Mouse (Mus musculus): ENCODE results near the gene Hoxa7. TPM values are rescaled to one million over a fixed set of nuclear protein-coding genes. Genes with fewer than 3 reads are reported as not detected.

The Hoxa7 gene
- polyA plus RNA-seq, 1 experiment = 1.4 TPM

DNA sequence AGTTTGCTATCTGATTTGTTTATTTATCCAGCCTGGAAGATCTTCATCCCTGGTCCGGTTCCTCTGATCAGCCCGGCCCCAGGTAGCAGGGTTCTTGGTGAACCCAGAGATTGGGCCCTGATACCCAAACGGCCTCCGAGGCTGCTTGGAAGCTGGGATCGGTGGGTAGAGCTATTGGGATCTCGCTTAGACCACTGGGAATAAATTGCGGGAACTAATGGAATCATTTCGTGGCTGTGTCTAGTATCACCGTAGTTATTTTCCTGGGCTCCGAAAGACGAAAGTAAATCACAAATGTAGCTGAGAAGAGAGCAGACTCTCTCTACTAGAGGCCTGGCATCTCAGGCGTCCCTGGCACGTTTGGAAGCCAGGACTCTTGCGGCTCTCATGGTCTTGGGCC is 16.4 kb downstream of the Hoxa7 start:
- Histone ChIP-seq H3K27me3 (ENCODE audit: control insufficient read depth, insufficient read depth, low read length, poor library complexity, severe bottlenecking) (peaks cover 39% of the 10 kb centered on the region), H3K4me3 (ENCODE audit: low read depth, low read length) (no peak overlapping the region), H3K4me1 (ENCODE audit: control insufficient read depth, insufficient read depth, low read length) (no peaks in the 10 kb centered on the region), H3K9ac (ENCODE audit: low read depth, poor library complexity, severe bottlenecking) (0 out of 2 replicates have a peak overlapping the region, but pooled peaks have one; percentile 4), H3K36me3 (ENCODE audit: control insufficient read depth, insufficient read depth, low read length, poor library complexity, severe bottlenecking) (no peaks in the 10 kb centered on the region), H3K9me3 (replicated peaks; ENCODE audit: control insufficient read depth, insufficient read depth, low read length, poor library complexity, severe bottlenecking) (no peaks in the 10 kb centered on the region), H3K27ac (ENCODE audit: insufficient read depth, low read length) (no peak overlapping the region)
- TF ChIP-seq CTCF (IDR thresholded peaks at IDR 0.05; ENCODE audit: low read depth, low read length) (no peak), POLR2A (IDR thresholded peaks at IDR 0.05; ENCODE audit: insufficient read depth, low read length) (no peak), EP300 (IDR thresholded peaks at IDR 0.05; ENCODE audit: insufficient read depth, low read depth, low read length) (no peak)

DNA sequence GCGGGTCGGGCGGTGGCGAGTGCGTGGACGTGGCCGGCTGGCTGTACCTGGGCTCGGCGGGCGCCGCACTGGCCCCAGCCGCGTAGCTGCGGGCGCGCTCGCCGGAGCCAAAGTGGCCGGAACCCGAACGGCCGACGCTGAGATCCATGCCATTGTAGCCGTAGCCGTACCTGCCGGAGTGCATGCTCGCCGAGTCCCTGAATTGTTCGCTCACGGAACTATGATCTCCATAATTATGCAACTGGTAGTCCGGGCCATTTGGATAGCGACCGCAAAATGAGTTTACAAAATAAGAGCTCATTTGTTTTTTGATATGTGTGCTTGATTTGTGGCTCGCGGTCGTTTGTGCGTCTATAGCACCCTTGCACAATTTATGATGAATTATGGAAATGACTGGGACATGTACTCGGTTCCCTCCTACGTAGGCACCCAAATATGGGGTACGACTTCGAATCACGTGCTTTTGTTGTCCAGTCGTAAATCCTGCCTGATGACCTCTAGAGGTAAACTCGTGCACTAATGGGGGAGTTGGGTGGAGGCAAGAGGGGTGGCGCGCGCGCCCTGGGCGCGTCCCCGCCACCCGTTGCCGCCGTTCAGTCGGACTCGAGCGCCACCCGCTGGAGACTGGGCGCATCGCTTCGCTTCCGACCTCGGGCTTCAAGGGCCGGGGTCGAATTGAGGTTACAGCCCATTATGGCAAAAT is 17.5 kb downstream of the Hoxa7 start, which contains the start of gene Hoxa5:
Gene Hoxa5 (minus strand): TSS at position 538 of the 703 bp plus-strand sequence.
- no peaks in the 10 kb centered on the region for H3K36me3 ChIP-seq (ENCODE audit: control insufficient read depth, insufficient read depth, low read length, poor library complexity, severe bottlenecking)
- no peak within 1 kb of the TSS for H3K27ac ChIP-seq (ENCODE audit: insufficient read depth, low read length)
- H3K27me3 ChIP-seq (ENCODE audit: control insufficient read depth, insufficient read depth, low read length, poor library complexity, severe bottlenecking) = peaks cover 32% of the 10 kb centered on the region
- H3K4me3 ChIP-seq (ENCODE audit: low read depth, low read length) = peak within 1 kb of the TSS; percentile 72
- peak within 1 kb of the TSS; percentile 43 for H3K9ac ChIP-seq (ENCODE audit: low read depth, poor library complexity, severe bottlenecking)
- no peaks in the 10 kb centered on the region for H3K9me3 ChIP-seq (replicated peaks; ENCODE audit: control insufficient read depth, insufficient read depth, low read length, poor library complexity, severe bottlenecking)
- H3K4me1 ChIP-seq (ENCODE audit: control insufficient read depth, insufficient read depth, low read length) = no peaks in the 10 kb centered on the region
- TF ChIP-seq POLR2A (IDR thresholded peaks at IDR 0.05; ENCODE audit: insufficient read depth, low read length) (no peak), CTCF (IDR thresholded peaks at IDR 0.05; ENCODE audit: low read depth, low read length) (peak; percentile 82)

DNA sequence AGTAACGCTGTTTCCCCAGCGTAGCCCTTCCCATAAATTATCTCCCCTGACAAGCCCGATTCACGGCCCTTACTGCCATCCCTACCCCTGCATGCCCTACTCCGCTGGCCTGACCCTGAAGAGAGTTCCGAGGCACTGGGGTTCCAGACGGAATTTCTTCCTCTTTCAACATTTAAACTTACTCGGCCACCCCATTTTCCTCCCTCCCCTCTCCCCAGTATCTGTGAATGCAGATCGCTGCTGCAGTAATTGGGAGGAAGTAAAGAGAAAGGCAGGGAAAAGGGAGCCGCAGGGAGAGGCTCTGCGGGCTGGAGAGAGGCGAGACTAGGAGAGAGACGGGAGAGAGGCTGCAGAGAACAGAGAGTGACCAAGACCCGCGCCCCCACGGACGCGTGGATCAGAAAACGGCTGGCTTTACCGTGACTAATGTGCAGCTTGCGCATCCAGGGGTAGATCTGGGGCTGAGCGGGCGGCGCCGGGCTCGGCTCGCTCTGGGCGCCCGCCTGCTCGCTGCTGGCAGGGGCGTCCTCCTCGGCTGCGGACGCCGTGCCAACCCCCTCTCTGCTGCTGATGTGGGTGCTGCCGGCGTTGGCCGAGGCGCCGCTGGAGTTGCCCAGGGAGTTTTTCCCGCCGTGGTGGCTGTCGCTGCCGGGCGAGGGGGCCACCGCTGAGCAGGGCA is 18.1 kb downstream of the Hoxa7 start:
- H3K27me3 ChIP-seq (ENCODE audit: control insufficient read depth, insufficient read depth, low read length, poor library complexity, severe bottlenecking) = peaks cover 35% of the 10 kb centered on the region
- H3K4me3 ChIP-seq (ENCODE audit: low read depth, low read length) = peak overlapping the region; percentile 72
- no peaks in the 10 kb centered on the region for H3K4me1 ChIP-seq (ENCODE audit: control insufficient read depth, insufficient read depth, low read length)
- H3K9me3 ChIP-seq (replicated peaks; ENCODE audit: control insufficient read depth, insufficient read depth, low read length, poor library complexity, severe bottlenecking) = no peaks in the 10 kb centered on the region
- no peak overlapping the region for H3K27ac ChIP-seq (ENCODE audit: insufficient read depth, low read length)
- H3K9ac ChIP-seq (ENCODE audit: low read depth, poor library complexity, severe bottlenecking) = peak overlapping the region; percentile 43
- TF ChIP-seq EP300 (IDR thresholded peaks at IDR 0.05; ENCODE audit: insufficient read depth, low read depth, low read length) (no peak), CTCF (IDR thresholded peaks at IDR 0.05; ENCODE audit: low read depth, low read length) (no peak)
- no peaks in the 10 kb centered on the region for H3K36me3 ChIP-seq (ENCODE audit: control insufficient read depth, insufficient read depth, low read length, poor library complexity, severe bottlenecking)

DNA sequence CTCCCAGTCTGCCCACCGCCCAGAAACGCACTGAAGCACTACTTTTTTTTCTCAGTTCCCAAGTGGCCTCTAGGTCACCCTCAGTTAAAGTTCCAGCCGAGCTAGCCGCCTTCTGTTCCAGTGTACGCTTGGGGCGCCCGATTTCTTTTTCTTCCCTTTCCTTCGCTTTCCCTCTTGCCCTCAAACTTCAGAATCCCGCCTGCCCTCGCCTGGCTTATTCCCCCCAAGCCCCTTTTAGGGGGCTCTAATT is 18.6 kb downstream of the Hoxa7 start:
- Histone ChIP-seq H3K27ac (ENCODE audit: insufficient read depth, low read length) (no peak overlapping the region), H3K36me3 (ENCODE audit: control insufficient read depth, insufficient read depth, low read length, poor library complexity, severe bottlenecking) (no peaks in the 10 kb centered on the region), H3K4me3 (ENCODE audit: low read depth, low read length) (peak overlapping the region; percentile 72), H3K27me3 (ENCODE audit: control insufficient read depth, insufficient read depth, low read length, poor library complexity, severe bottlenecking) (peaks cover 32% of the 10 kb centered on the region), H3K9ac (ENCODE audit: low read depth, poor library complexity, severe bottlenecking) (peak overlapping the region; percentile 43), H3K4me1 (ENCODE audit: control insufficient read depth, insufficient read depth, low read length) (no peaks in the 10 kb centered on the region), H3K9me3 (replicated peaks; ENCODE audit: control insufficient read depth, insufficient read depth, low read length, poor library complexity, severe bottlenecking) (no peaks in the 10 kb centered on the region)
- TF ChIP-seq POLR2A (IDR thresholded peaks at IDR 0.05; ENCODE audit: insufficient read depth, low read length) = no peak
- no peak for TF ChIP-seq CTCF (IDR thresholded peaks at IDR 0.05; ENCODE audit: low read depth, low read length)
- TF ChIP-seq EP300 (IDR thresholded peaks at IDR 0.05; ENCODE audit: insufficient read depth, low read depth, low read length) = no peak

DNA sequence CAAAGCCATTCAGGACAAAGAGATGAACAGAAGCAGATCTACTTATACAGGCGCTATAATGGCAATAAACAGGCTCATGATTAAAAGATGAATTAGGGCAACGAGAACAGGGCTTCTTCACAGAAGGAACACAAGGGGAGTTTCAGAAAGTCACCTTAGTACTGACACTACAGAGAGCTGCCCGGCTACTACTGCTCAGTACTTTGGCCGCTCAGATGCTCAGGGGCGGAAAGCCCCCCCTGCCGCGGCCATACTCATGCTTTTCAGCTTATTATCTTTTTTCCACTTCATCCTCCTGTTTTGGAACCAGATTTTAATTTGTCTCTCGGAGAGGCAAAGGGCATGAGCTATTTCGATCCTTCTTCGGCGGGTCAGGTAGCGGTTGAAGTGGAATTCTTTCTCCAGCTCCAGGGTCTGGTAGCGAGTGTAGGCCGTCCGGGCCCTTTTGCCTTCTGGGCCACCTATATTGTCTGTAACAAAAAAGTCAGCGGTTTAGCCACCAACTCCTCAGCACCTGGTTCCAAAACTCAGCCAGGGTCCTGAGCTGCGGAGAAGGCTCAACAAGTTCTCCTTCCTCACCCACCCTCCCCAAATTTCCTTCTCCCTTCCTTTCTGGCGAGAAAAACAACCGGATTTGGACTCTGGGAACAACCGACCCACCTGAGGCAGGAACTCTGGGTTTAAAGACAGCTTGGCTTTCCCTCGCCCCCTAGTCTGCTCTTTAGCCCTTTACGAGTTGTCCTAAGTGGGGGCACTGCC is 19.1 kb downstream of the Hoxa7 start:
- Histone ChIP-seq H3K9ac (ENCODE audit: low read depth, poor library complexity, severe bottlenecking) (peak overlapping the region; percentile 43; the same call in 1 of the 2 replicates), H3K4me1 (ENCODE audit: control insufficient read depth, insufficient read depth, low read length) (no peaks in the 10 kb centered on the region), H3K4me3 (ENCODE audit: low read depth, low read length) (peak overlapping the region; percentile 72), H3K27me3 (ENCODE audit: control insufficient read depth, insufficient read depth, low read length, poor library complexity, severe bottlenecking) (peaks cover 35% of the 10 kb centered on the region), H3K27ac (ENCODE audit: insufficient read depth, low read length) (no peak overlapping the region), H3K36me3 (ENCODE audit: control insufficient read depth, insufficient read depth, low read length, poor library complexity, severe bottlenecking) (no peaks in the 10 kb centered on the region), H3K9me3 (replicated peaks; ENCODE audit: control insufficient read depth, insufficient read depth, low read length, poor library complexity, severe bottlenecking) (no peaks in the 10 kb centered on the region)
- TF ChIP-seq EP300 (IDR thresholded peaks at IDR 0.05; ENCODE audit: insufficient read depth, low read depth, low read length) (no peak), CTCF (IDR thresholded peaks at IDR 0.05; ENCODE audit: low read depth, low read length) (no peak), POLR2A (IDR thresholded peaks at IDR 0.05; ENCODE audit: insufficient read depth, low read length) (no peak)

DNA sequence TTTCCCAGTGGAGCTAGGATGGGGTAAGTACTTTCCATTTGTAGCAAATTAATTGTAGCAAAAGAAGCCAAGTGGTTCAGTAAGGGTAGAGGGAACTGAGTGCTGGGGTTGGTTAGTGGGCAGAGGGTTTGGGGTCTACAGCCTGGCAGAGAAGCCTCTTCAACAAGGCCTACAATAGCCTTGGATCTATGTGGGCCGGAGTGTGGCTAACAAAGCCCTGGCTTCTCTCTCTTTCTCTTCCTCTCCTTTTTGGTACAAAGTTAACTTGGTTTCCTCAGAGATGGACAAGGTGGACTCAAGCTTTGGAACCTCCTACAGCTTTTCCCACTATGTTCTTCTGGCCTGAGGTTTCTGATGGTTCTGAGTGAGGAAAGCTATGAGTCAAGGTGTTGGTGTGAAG is 20.4 kb downstream of the Hoxa7 start:
- H3K27ac ChIP-seq (ENCODE audit: insufficient read depth, low read length) = no peak overlapping the region
- no peak for TF ChIP-seq POLR2A (IDR thresholded peaks at IDR 0.05; ENCODE audit: insufficient read depth, low read length)
- no peak for TF ChIP-seq CTCF (IDR thresholded peaks at IDR 0.05; ENCODE audit: low read depth, low read length)
- TF ChIP-seq EP300 (IDR thresholded peaks at IDR 0.05; ENCODE audit: insufficient read depth, low read depth, low read length) = no peak
- no peaks in the 10 kb centered on the region for H3K4me1 ChIP-seq (ENCODE audit: control insufficient read depth, insufficient read depth, low read length)
- H3K9me3 ChIP-seq (replicated peaks; ENCODE audit: control insufficient read depth, insufficient read depth, low read length, poor library complexity, severe bottlenecking) = no peaks in the 10 kb centered on the region
- H3K36me3 ChIP-seq (ENCODE audit: control insufficient read depth, insufficient read depth, low read length, poor library complexity, severe bottlenecking) = no peaks in the 10 kb centered on the region
- H3K9ac ChIP-seq (ENCODE audit: low read depth, poor library complexity, severe bottlenecking) = no peak overlapping the region
- no peak overlapping the region for H3K4me3 ChIP-seq (ENCODE audit: low read depth, low read length)
- H3K27me3 ChIP-seq (ENCODE audit: control insufficient read depth, insufficient read depth, low read length, poor library complexity, severe bottlenecking) = peaks cover 31% of the 10 kb centered on the region
